Mouse (Mus musculus) midbrain, embryonic 15.5 days (tissue): Measurements from ENCODE around the gene Amigo3. TPM values are rescaled to one million over a fixed set of nuclear protein-coding genes. Genes with fewer than 3 reads are reported as not detected.

Source experiments
- ATAC-seq: fragments of 200-750 bp; cut with Nextera tagmentation; replicated peaks from 2 replicates; pipeline ENCODE4 v1.8.0; 2017; ENCODE audit warnings: moderate TSS enrichment
- H3K27ac ChIP-seq: fragments of 300-500 bp; sonication (generic); 2 replicates; pipeline ENCODE4 v1.5.1; 2015; ENCODE audit warnings: mild to moderate bottlenecking, inconsistent platforms
- H3K27me3 ChIP-seq: fragments of 300-500 bp; sonication (generic); replicated peaks from 2 replicates; pipeline ENCODE4 v1.6.1; 2015; ENCODE audit warnings: inconsistent platforms
- H3K36me3 ChIP-seq: fragments of 300-500 bp; sonication (generic); replicated peaks from 2 replicates; pipeline ENCODE4 v1.6.1; 2015; ENCODE audit warnings: inconsistent platforms
- H3K4me1 ChIP-seq: fragments of 300-500 bp; sonication (generic); 2 replicates; pipeline ENCODE4 v1.6.1; 2015; ENCODE audit warnings: inconsistent platforms
- H3K4me2 ChIP-seq: fragments of 300-500 bp; sonication (generic); 2 replicates; pipeline ENCODE4 v1.6.1; 2015; ENCODE audit warnings: inconsistent platforms, mild to moderate bottlenecking, moderate library complexity
- H3K4me3 ChIP-seq: fragments of 300-500 bp; sonication (generic); 2 replicates; pipeline ENCODE4 v1.5.1; 2015; ENCODE audit warnings: mild to moderate bottlenecking, inconsistent platforms
- H3K9ac ChIP-seq: fragments of 300-500 bp; sonication (generic); 2 replicates; pipeline ENCODE4 v1.6.1; 2015; ENCODE audit warnings: mild to moderate bottlenecking, inconsistent platforms
- H3K9me3 ChIP-seq: fragments of 300-500 bp; sonication (generic); 2 replicates; pipeline ENCODE4 v1.6.1; 2016; ENCODE audit warnings: inconsistent platforms
- WGBS: fragments of 180-500 bp; shearing (Covaris S2); methylation state at CpG from one replicate; pipeline ENCODE4 v1.1.7; 2015; ENCODE audit warnings: mixed read lengths; 5-methylcytosine and 5-hydroxymethylcytosine counted together
- microRNA-seq: library from miRNA; unstranded; fragments of <30 nt; microRNA quantifications from one replicate; pipeline ENCODE4, GENCODE M21; 2016
- polyA plus RNA-seq: library from polyadenylated mRNA; unstranded; fragments of >200 nt; fragmentation: Nextera tagmentation; extraction: Ambion mirVana; gene quantifications from 2 replicates; pipeline ENCODE4 v1.2.1, GENCODE M21; 2015

The Amigo3 gene
- polyA plus RNA-seq, 1 experiment from 2014 or later: 3.6 TPM

GRCm38 (mm10) chr9:108094184-108094941 lies 41.4 kb downstream of the Amigo3 start, which contains the start of gene Apeh:
TSS of gene Apeh (minus strand) at chr9:108094606.
- Histone ChIP-seq H3K9me3 (no peaks in the 10 kb centered on the region), H3K4me2 (peak within 1 kb of the TSS; percentile 96), H3K4me1 (peaks cover 20% of the 10 kb centered on the region), H3K36me3 (peaks cover 19% of the 10 kb centered on the region; the same call in 1 of the 2 replicates), H3K27me3 (no peaks in the 10 kb centered on the region), H3K27ac (peak within 1 kb of the TSS; percentile 78), H3K9ac (peak within 1 kb of the TSS; percentile 75), H3K4me3 (peak within 1 kb of the TSS; percentile 61)
- WGBS: under 1% methylated on average over 51 of the region's 52 CpGs
- peak; percentile 91 for ATAC-seq

DNA sequence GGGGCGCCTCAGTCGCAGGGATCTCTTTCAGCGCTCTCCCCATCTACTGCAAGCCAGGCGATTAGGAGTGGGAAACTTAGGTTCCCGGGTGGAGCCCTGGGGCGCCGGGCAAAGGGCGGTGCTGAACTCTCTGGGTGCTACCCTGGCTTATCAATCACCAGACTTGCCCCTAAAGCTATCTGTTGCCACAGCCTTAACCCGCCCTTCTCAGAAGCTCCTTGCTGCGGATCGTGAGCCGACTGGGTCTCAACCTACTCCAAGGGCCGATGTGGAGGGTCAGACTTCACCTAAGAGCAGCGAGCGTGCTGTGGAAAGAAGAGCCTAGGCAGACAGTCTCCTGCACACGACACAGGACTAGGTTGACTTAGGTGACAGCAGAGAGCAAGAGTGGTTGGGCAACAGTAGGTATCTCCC lies 42.0 kb downstream of the Amigo3 start:
- peak overlapping the region; percentile 78 for H3K27ac ChIP-seq
- ATAC-seq: peak; percentile 22
- peak overlapping the region; percentile 61 for H3K4me3 ChIP-seq
- no peaks in the 10 kb centered on the region for H3K9me3 ChIP-seq
- peak overlapping the region; percentile 96 for H3K4me2 ChIP-seq
- H3K36me3 ChIP-seq: peaks cover 13% of the 10 kb centered on the region; the same call in 1 of the 2 replicates
- H3K9ac ChIP-seq: peak overlapping the region; percentile 75
- under 1% methylated on average over 16 of the region's 16 CpGs for WGBS
- peaks cover 20% of the 10 kb centered on the region for H3K4me1 ChIP-seq
- H3K27me3 ChIP-seq: no peaks in the 10 kb centered on the region

GRCm38 (mm10) chr9:108095518-108095917 lies 42.6 kb downstream of the Amigo3 start:
- Histone ChIP-seq H3K36me3 (peaks cover 8% of the 10 kb centered on the region; the same call in 1 of the 2 replicates), H3K9ac (peak overlapping the region; percentile 75; the same call in 1 of the 2 replicates), H3K4me1 (peaks cover 20% of the 10 kb centered on the region), H3K27me3 (no peaks in the 10 kb centered on the region), H3K9me3 (no peaks in the 10 kb centered on the region), H3K4me2 (peak overlapping the region; percentile 96), H3K4me3 (peak overlapping the region; percentile 61), H3K27ac (no peak overlapping the region)
- 8% methylated on average over 3 of the region's 3 CpGs for WGBS
- no peak for ATAC-seq

DNA sequence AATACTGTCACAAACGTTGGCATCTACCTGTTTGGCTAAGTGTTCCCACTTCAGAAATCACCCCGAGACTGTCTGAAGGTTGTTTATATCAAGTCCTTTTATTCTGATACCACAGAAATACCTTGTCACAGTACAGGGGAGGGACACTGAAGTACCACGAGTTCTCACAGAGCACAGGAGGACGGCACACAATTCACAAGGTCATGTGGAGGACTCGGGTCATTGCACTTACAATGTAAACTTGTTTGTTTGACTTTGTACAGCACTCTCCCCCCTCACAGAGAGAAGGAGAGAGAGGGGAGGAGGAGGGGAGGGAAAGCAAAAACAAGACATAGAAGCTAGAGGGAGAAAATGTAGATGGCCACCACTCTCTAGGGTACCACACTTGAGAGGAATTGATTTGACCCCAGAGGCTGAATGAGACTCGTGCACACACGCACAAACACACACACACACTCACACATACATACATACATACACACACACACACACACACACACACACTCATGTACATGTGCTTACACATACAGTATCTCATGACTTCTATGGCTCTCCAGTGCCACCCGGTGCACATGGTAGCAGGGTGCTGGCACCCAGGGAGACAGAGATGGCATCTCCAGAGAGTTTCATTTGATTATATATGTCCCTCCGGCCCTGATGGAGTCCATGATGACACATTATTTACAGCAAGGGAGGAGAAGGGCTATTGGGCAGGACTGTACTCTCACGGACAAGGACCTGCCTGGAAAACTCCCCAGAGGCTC lies 43.2 kb downstream of the Amigo3 start:
- H3K27me3 ChIP-seq: no peaks in the 10 kb centered on the region
- 63% methylated on average over 10 of the region's 10 CpGs for WGBS
- peaks cover 20% of the 10 kb centered on the region for H3K4me1 ChIP-seq
- peak overlapping the region; percentile 96 for H3K4me2 ChIP-seq
- H3K27ac ChIP-seq: no peak overlapping the region
- H3K9ac ChIP-seq: no peak overlapping the region
- no peaks in the 10 kb centered on the region for H3K9me3 ChIP-seq
- ATAC-seq: no peak
- no peak overlapping the region for H3K4me3 ChIP-seq
- H3K36me3 ChIP-seq: peaks cover 8% of the 10 kb centered on the region; the same call in 1 of the 2 replicates

DNA sequence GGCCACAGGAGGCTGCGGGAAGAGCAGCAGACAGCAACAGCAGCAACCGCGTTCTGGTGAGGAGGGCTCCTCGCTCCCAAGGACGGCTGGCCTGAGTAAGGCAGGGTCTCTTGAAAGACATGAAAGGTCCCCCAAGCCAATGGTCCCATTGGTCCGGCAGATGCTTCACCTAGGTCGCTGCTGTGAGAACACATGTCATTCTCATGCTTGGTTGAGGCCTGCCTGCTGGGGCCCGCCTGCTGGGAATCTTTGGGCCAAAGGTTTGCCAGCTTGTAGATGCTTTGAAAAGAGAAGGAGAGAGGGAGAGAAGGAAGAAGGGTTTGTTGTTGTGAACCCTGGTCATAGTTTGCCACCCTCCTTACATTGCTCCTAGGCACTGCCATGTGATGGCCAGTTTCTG lies 46.7 kb downstream of the Amigo3 start:
- ATAC-seq: no peak
- Histone ChIP-seq H3K4me2 (no peak overlapping the region), H3K9ac (no peak overlapping the region), H3K4me1 (peaks cover 10% of the 10 kb centered on the region), H3K36me3 (peaks cover 26% of the 10 kb centered on the region; the same call in 1 of the 2 replicates), H3K27ac (no peak overlapping the region), H3K4me3 (no peak overlapping the region), H3K9me3 (no peaks in the 10 kb centered on the region), H3K27me3 (no peaks in the 10 kb centered on the region)
- 86% methylated on average over 8 of the region's 8 CpGs for WGBS

GRCm38 (mm10) chr9:108104766-108105548 lies 52.0 kb downstream of the Amigo3 start:
- Histone ChIP-seq H3K4me3 (no peak overlapping the region), H3K9ac (no peak overlapping the region), H3K4me1 (peaks cover 11% of the 10 kb centered on the region; the same call in 1 of the 2 replicates), H3K9me3 (no peaks in the 10 kb centered on the region), H3K27ac (no peak overlapping the region), H3K4me2 (no peak overlapping the region), H3K27me3 (no peaks in the 10 kb centered on the region), H3K36me3 (peaks cover 21% of the 10 kb centered on the region)
- 37% methylated on average over 31 of the region's 31 CpGs for WGBS
- no peak for ATAC-seq

Small RNAs within 50 kb of the gene (microRNA-seq; reads per million reads assigned to microRNA genes)
- gene Gm47303: not detected
- not detected for gene Mir7088

Other genes starting within 250 kb of the Amigo3 start
- 99.8 and 120 TPM in 2 replicates for gene Rbm6, start 179.9 kb upstream of the Amigo3 start, polyA plus RNA-seq
- 26.0 and 27.7 TPM in 2 replicates for gene Mon1a, start 165.0 kb upstream of the Amigo3 start, polyA plus RNA-seq
- gene Mst1r, start 146.3 kb upstream of the Amigo3 start, polyA plus RNA-seq: 1.7 and 1.9 TPM in 2 replicates
- gene Actl11, start 124.7 kb upstream of the Amigo3 start, polyA plus RNA-seq: not detected in 2 replicates
- gene Camkv, start 117.5 kb upstream of the Amigo3 start, polyA plus RNA-seq: 66.7 and 67.3 TPM in 2 replicates
- 10.1 and 10.2 TPM in 2 replicates for gene Traip, start 103.0 kb upstream of the Amigo3 start, polyA plus RNA-seq
- 5.9 and 6.7 TPM in 2 replicates for gene Uba7, start 77.7 kb upstream of the Amigo3 start, polyA plus RNA-seq
- gene Gm20661, start 70.1 kb upstream of the Amigo3 start, polyA plus RNA-seq: 0.88 and 1.6 TPM in 2 replicates
- gene Inka1, start 67.3 kb upstream of the Amigo3 start, polyA plus RNA-seq: 15.1 and 17.1 TPM in 2 replicates
- 1.8 and 2.5 TPM in 2 replicates for gene Cdhr4, start 60.7 kb upstream of the Amigo3 start, polyA plus RNA-seq
- gene Gm20662, start 56.8 kb upstream of the Amigo3 start, polyA plus RNA-seq: 0.50 and 0.60 TPM in 2 replicates
- gene Ip6k1, start 50.7 kb upstream of the Amigo3 start, polyA plus RNA-seq: 119 and 124 TPM in 2 replicates
- 19.6 and 22.0 TPM in 2 replicates for gene Gmppb, start 3.9 kb upstream of the Amigo3 start, polyA plus RNA-seq
- not detected in 2 replicates for gene Mst1, start 27.3 kb downstream of the Amigo3 start, polyA plus RNA-seq
- gene Rnf123, start 30.2 kb downstream of the Amigo3 start, polyA plus RNA-seq: 54.7 and 55.0 TPM in 2 replicates
- gene Apeh, start 41.4 kb downstream of the Amigo3 start, polyA plus RNA-seq: 54.7 and 61.3 TPM in 2 replicates
- gene Bsn, start 137.2 kb downstream of the Amigo3 start, polyA plus RNA-seq: 11.1 TPM in 2 replicates
- 69.3 and 75.5 TPM in 2 replicates for gene Dag1, start 210.8 kb downstream of the Amigo3 start, polyA plus RNA-seq
- 129 and 149 TPM in 2 replicates for gene Nicn1, start 237.3 kb downstream of the Amigo3 start, polyA plus RNA-seq
- gene Amt, start 243.7 kb downstream of the Amigo3 start, polyA plus RNA-seq: 28.9 and 32.1 TPM in 2 replicates